Mouse (Mus musculus) right cerebral cortex, postnatal 25 days (tissue): ENCODE measurements around the gene Adgre5.

Experiments used
- DNase-seq: peaks from one replicate; pipeline ENCODE4 v3.0.0; 2022

The Adgre5 gene

GRCm38 (mm10) chr8:83740976-83741741 is at the start of gene Adgre5:
TSS of gene Adgre5 (minus strand) at chr8:83741326.
- no peak for DNase-seq

- DNase-seq, result no peak
Measured at GRCm38 (mm10) chr8:83789826-83790225, 48.7 kb upstream of the Adgre5 start.

- no peak for DNase-seq
Measured at GRCm38 (mm10) chr8:83785046-83785445, 43.9 kb upstream of the Adgre5 start.

- DNase-seq, result peak; percentile 87
Measured at GRCm38 (mm10) chr8:83782832-83783558, 41.9 kb upstream of the Adgre5 start.

GRCm38 (mm10) chr8:83779610-83780009 is 38.5 kb upstream of the Adgre5 start:
- DNase-seq, result no peak

GRCm38 (mm10) chr8:83778051-83778450 is 36.9 kb upstream of the Adgre5 start:
- no peak for DNase-seq

- DNase-seq, result no peak
Measured at GRCm38 (mm10) chr8:83776632-83777031, 35.5 kb upstream of the Adgre5 start.

GRCm38 (mm10) chr8:83774221-83774620 is 33.1 kb upstream of the Adgre5 start:
- no peak for DNase-seq

GRCm38 (mm10) chr8:83773452-83773846 is 32.3 kb upstream of the Adgre5 start:
- DNase-seq, result no peak

- DNase-seq, result peak; percentile 24
Measured at GRCm38 (mm10) chr8:83772701-83773451, 31.8 kb upstream of the Adgre5 start.

GRCm38 (mm10) chr8:83771791-83772190 is 30.7 kb upstream of the Adgre5 start:
- no peak for DNase-seq

GRCm38 (mm10) chr8:83770669-83771068 is 29.5 kb upstream of the Adgre5 start:
- no peak for DNase-seq

- DNase-seq, result no peak
Measured at GRCm38 (mm10) chr8:83769720-83770119, 28.6 kb upstream of the Adgre5 start.

GRCm38 (mm10) chr8:83768526-83768925 is 27.4 kb upstream of the Adgre5 start:
- no peak for DNase-seq

- DNase-seq, result no peak
Measured at GRCm38 (mm10) chr8:83767442-83767841, 26.3 kb upstream of the Adgre5 start.

- no peak for DNase-seq
Measured at GRCm38 (mm10) chr8:83765663-83766062, 24.5 kb upstream of the Adgre5 start.

GRCm38 (mm10) chr8:83764717-83765116 is 23.6 kb upstream of the Adgre5 start:
- DNase-seq, result no peak

GRCm38 (mm10) chr8:83764116-83764515 is 23.0 kb upstream of the Adgre5 start:
- no peak for DNase-seq

- DNase-seq, result no peak
Measured at GRCm38 (mm10) chr8:83759231-83759759, 18.2 kb upstream of the Adgre5 start.

GRCm38 (mm10) chr8:83758298-83758697 is 17.2 kb upstream of the Adgre5 start:
- DNase-seq, result no peak

GRCm38 (mm10) chr8:83757084-83757607 is 16.0 kb upstream of the Adgre5 start:
- no peak for DNase-seq

- DNase-seq, result no peak
Measured at GRCm38 (mm10) chr8:83756273-83756672, 15.1 kb upstream of the Adgre5 start.

GRCm38 (mm10) chr8:83754149-83754548 is 13.0 kb upstream of the Adgre5 start:
- no peak for DNase-seq
